Mouse (Mus musculus) liver, embryonic 14.5 days (tissue): ENCODE results near the gene Ccdc34. TPM values are rescaled to one million over a fixed set of nuclear protein-coding genes. Genes with fewer than 3 reads are reported as not detected.

ENCODE experiments used
- ATAC-seq: fragments of 200-750 bp; cut with Nextera tagmentation; 2 replicates; pipeline ENCODE4 v1.8.0; 2017; ENCODE audit warnings: moderate number of reproducible peaks, mild to moderate bottlenecking, moderate library complexity; ENCODE audit not compliant: insufficient read depth
- DNase-seq, 3 experiments: peaks; one replicate each; pipeline ENCODE4 v3.0.0-alpha.2; 2012 to 2013; ENCODE audit warnings: low read depth in 3 of 3, low spot score in 3 of 3
- H3K27ac ChIP-seq: fragments of 300-500 bp; sonication (generic); 2 replicates; pipeline ENCODE4 v1.5.1; 2014; ENCODE audit warnings: moderate library complexity, mild to moderate bottlenecking, control low read depth, inconsistent platforms
- H3K27me3 ChIP-seq: fragments of 300-500 bp; sonication (generic); 2 replicates; pipeline ENCODE4 v1.6.1; 2014; ENCODE audit warnings: mild to moderate bottlenecking, low read length, moderate library complexity; ENCODE audit not compliant: control insufficient read depth, insufficient read depth
- H3K36me3 ChIP-seq: fragments of 300-500 bp; sonication (generic); replicated peaks from 2 replicates; pipeline ENCODE4 v1.6.1; 2014; ENCODE audit warnings: low read depth; ENCODE audit not compliant: control insufficient read depth, insufficient read depth
- H3K4me1 ChIP-seq, 2 experiments: fragments of 200-500 bp in 1 of 2; fragments of 300-500 bp in 1 of 2; sonication (generic) in 1 of 2; replicated peaks; 2 replicates each; pipeline ENCODE4 v1.6.1; 2012 to 2014; ENCODE audit warnings: antibody characterized with exemption in 1 of 2, inconsistent platforms in 1 of 2, low read length in 1 of 2; ENCODE audit not compliant: control insufficient read depth in 2 of 2, insufficient read depth in 2 of 2
- H3K4me2 ChIP-seq: fragments of 300-500 bp; sonication (generic); 2 replicates; pipeline ENCODE4 v1.6.1; 2014; ENCODE audit warnings: low read depth, mild to moderate bottlenecking, control low read depth, moderate library complexity
- H3K4me3 ChIP-seq, 2 experiments: fragments of 200-500 bp in 1 of 2; fragments of 300-500 bp in 1 of 2; sonication (generic) in 1 of 2; 2 replicates each; pipeline ENCODE4 v1.5.1; 2012 to 2014; ENCODE audit warnings: low read depth in 2 of 2, low read length in 2 of 2, mild to moderate bottlenecking in 2 of 2, control low read depth in 1 of 2, inconsistent platforms in 1 of 2, moderate library complexity in 1 of 2; ENCODE audit not compliant: insufficient read depth in 1 of 2
- H3K9ac ChIP-seq: fragments of 300-500 bp; sonication (generic); replicated peaks from 2 replicates; pipeline ENCODE4 v1.6.1; 2014; ENCODE audit warnings: mild to moderate bottlenecking, control low read depth, moderate library complexity
- H3K9me3 ChIP-seq: fragments of 300-500 bp; sonication (generic); 2 replicates; pipeline ENCODE4 v1.6.1; 2016; ENCODE audit warnings: low read length, mixed read lengths; ENCODE audit not compliant: control insufficient read depth
- CTCF ChIP-seq: IDR thresholded peaks from 2 replicates; pipeline ENCODE4 v1.5.1; 2016; ENCODE audit warnings: antibody characterized with exemption, low read depth, control low read depth
- EP300 ChIP-seq: IDR thresholded peaks from 2 replicates; pipeline ENCODE4 v1.6.1; 2016; ENCODE audit warnings: antibody characterized with exemption, low read depth
- WGBS: fragments of 180-500 bp; shearing (Covaris S2); extraction: QIAGEN DNeasy Blood & Tissue Kit; methylation state at CpG from one replicate; pipeline ENCODE4 v1.1.7; 2014; ENCODE audit not compliant: insufficient replicate concordance; 5-methylcytosine and 5-hydroxymethylcytosine counted together
- polyA plus RNA-seq, 2 experiments: library from polyadenylated mRNA; depleted of rRNA in 1 of 2; stranded (reverse) in 1 of 2; unstranded in 1 of 2; fragments of >200 nt; fragmentation: Nextera tagmentation in 1 of 2; extraction: Ambion mirVana in 1 of 2; gene quantifications; 2 replicates each; pipeline versions ENCODE4 v1.2.1 to v1.2.3; 2012 to 2014

The Ccdc34 gene
- polyA plus RNA-seq (2012; rRNA removed): 11.3 and 19.6 TPM in 2 replicates
- 22.8 and 27.0 TPM in 2 replicates for polyA plus RNA-seq (2014; fragmentation: Nextera tagmentation; extraction: Ambion mirVana)

- ATAC-seq (peak; percentile 98), DNase-seq (peak; percentile 88 to 89 (median 89))
- Histone ChIP-seq H3K9ac (peak within 1 kb of the TSS; percentile 90), H3K27me3 (no peaks in the 10 kb centered on the region), H3K9me3 (no peaks in the 10 kb centered on the region), H3K36me3 (peaks cover 12% of the 10 kb centered on the region), H3K4me2 (peak within 1 kb of the TSS; percentile 86), H3K4me1 (peaks cover 6 to 10% of the 10 kb centered on the region in 2 experiments), H3K4me3 (peak within 1 kb of the TSS; percentile 81 to 94), H3K27ac (peak within 1 kb of the TSS; percentile 62)
- under 1% methylated on average over 55 of the region's 55 CpGs for WGBS
- TF ChIP-seq EP300: no peak
- TF ChIP-seq CTCF: 0 out of 2 replicates have a peak, but pooled peaks have one; percentile 15
Observed at GRCm38 (mm10) chr2:110017616-110018505, at the start of gene Ccdc34. Gene Ccdc34, plus strand, starts transcription at chr2:110017817.

- Histone ChIP-seq H3K9ac (no peak overlapping the region), H3K4me1 (peaks cover 0 to 7% of the 10 kb centered on the region in 2 experiments; a peak in 3 of 4 replicates), H3K27me3 (no peaks in the 10 kb centered on the region), H3K27ac (no peak overlapping the region), H3K36me3 (no peaks in the 10 kb centered on the region), H3K4me3 (no peak overlapping the region), H3K4me2 (no peak overlapping the region), H3K9me3 (no peaks in the 10 kb centered on the region)
- TF ChIP-seq CTCF (no peak), EP300 (no peak)
- ATAC-seq (no peak), DNase-seq (no peak)
- WGBS: 74% methylated on average over 3 of the region's 3 CpGs
Observed at GRCm38 (mm10) chr2:109969381-109969780, 48.2 kb upstream of the Ccdc34 start.

GRCm38 (mm10) chr2:109969926-109970532, 47.6 kb upstream of the Ccdc34 start:
- Histone ChIP-seq H3K4me2 (no peak overlapping the region), H3K36me3 (no peaks in the 10 kb centered on the region), H3K27ac (no peak overlapping the region), H3K4me1 (peaks cover 0 to 7% of the 10 kb centered on the region in 2 experiments; a peak in 3 of 4 replicates), H3K9me3 (no peaks in the 10 kb centered on the region), H3K9ac (no peak overlapping the region), H3K27me3 (no peaks in the 10 kb centered on the region), H3K4me3 (no peak overlapping the region)
- ATAC-seq (no peak), DNase-seq (no peak)
- WGBS: 56% methylated on average over 10 of the region's 10 CpGs
- no peak for TF ChIP-seq EP300
- no peak for TF ChIP-seq CTCF

DNA sequence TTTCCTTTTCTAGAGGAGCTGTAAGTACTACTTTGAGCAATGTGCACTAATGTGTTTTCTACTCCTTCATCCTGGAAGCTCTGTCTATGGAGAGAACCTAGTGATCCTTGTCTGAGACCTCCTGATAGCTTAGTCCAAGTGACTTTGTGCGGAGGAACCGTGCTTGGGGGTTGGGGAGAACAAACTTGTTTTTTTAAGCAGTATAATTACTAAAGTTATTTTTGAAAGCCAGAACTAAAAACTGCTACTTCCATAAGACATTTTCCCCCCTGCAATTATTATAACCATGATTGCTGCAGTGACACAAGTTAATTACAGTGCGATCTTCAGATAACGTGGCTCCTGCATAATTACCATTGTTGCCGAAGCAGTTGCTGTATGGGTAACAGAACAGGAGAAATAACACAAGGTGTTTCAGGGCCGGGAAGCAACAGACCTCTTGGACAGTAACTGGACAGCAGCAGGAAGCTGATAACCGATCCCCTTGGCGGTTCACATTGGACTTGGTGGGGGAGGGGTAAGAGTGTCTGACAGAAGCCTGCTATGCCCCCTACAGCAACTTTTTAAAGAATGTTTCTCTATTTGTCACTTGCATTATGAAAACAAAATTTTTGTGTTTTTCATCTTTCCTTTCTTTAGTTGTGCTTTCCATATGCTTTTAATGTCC, 46.7 kb upstream of the Ccdc34 start:
- H3K4me2 ChIP-seq: no peak overlapping the region
- WGBS: 40% methylated on average over 8 of the region's 8 CpGs

More for the DNA sequence above, 46.7 kb upstream of the Ccdc34 start:
- ATAC-seq (no peak), DNase-seq (no peak)
- H3K4me1 ChIP-seq: peaks cover 0 to 7% of the 10 kb centered on the region in 2 experiments; a peak in 3 of 4 replicates
- no peak overlapping the region for H3K9ac ChIP-seq
- no peak overlapping the region for H3K27ac ChIP-seq
- no peak overlapping the region for H3K4me3 ChIP-seq
- no peaks in the 10 kb centered on the region for H3K36me3 ChIP-seq
- H3K27me3 ChIP-seq: no peaks in the 10 kb centered on the region
- TF ChIP-seq CTCF (no peak), EP300 (no peak)
- H3K9me3 ChIP-seq: no peaks in the 10 kb centered on the region
